Mouse (Mus musculus): ENCODE data around the gene Ift22. TPM values are rescaled to one million over a fixed set of nuclear protein-coding genes. Genes with fewer than 3 reads are reported as not detected.
"Not testable (repeated sequence)": the region's sequence is repeated elsewhere in the genome, so short reads cannot be mapped to it uniquely, and the experiment has no call there.

Ift22 gene
- total RNA-seq, 2 experiments from 2014 or later = 1.5 to 12.1 TPM

DNA sequence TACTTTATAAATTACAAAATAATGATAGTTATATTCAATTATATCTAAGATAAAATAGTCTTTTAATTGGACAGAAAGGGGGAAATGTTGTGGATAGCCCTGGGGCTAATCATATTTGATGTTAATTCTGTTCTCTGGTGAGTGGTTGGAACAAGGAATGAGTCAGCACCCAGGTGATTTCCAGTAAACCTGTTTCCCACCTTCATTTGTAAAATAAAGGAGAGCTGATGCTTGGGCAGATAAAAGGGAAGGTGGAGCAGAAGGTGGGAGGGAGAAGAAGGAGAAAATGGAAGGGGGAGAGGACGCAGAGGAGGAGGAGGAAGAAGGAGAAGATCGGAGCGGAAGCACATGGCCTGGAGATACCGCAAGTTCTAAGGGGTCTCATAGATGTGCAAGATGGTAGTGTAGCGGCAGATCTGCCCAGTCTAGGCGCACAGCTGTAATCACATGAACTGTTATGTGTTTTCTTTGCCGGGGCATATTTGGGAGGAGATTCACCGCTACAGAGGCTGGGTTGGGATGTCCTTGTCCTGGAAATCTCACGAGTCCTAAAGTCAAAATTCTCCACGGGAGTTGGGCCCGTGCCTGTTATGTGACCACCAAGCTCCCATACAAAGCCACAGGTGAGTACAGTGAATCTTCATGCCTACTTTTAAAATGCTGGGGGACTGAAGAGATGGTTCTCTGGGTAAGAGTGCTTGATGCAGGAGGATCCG is 33.1 kb downstream of the Ift22 start:
- no peak for ATAC-seq (replicated peaks; ENCODE audit: low FRiP score, low TSS enrichment, poor library complexity, severe bottlenecking)

DNA sequence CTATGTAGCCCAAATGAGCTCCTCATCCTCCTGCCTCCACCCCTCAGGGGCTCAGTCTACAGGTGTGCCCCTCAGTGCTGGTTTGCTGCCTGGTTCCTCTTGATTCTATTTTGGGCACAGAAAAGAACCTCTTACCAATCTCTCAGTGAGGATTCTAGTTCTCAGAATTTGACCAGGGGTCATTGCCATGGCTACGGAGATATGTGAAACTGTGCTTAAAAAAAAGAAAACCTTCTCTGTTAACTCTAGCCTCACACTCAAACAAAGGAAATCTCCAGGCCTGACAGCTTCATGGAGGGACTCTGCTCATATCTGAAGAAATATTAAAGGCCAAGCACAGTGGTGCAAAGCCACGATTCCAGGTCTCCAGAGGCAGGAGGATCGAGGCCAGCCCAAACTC is 34.8 kb downstream of the Ift22 start:
- no peak for ATAC-seq (replicated peaks; ENCODE audit: low FRiP score, low TSS enrichment, poor library complexity, severe bottlenecking)

DNA sequence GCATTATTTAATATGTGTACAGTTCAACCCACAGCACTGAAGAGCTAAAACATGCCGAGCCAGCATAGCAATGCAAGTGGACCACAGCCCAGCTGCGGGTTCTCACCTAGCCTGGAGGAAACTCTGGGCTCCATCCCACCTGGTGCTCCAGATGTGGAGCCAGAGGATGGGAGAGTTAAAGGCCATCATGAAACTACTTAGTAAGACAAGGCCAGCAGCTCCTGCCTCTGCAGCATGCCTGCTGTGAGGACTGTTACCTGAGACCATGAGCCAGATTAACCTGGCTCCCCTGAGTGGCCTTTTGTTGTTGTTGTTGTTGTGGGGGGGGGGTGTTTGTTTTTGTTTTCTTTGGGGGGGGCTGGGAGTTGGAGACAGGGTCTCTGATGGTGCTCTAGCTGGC is 35.4 kb downstream of the Ift22 start:
- ATAC-seq (replicated peaks; ENCODE audit: low FRiP score, low TSS enrichment, poor library complexity, severe bottlenecking) = no peak

DNA sequence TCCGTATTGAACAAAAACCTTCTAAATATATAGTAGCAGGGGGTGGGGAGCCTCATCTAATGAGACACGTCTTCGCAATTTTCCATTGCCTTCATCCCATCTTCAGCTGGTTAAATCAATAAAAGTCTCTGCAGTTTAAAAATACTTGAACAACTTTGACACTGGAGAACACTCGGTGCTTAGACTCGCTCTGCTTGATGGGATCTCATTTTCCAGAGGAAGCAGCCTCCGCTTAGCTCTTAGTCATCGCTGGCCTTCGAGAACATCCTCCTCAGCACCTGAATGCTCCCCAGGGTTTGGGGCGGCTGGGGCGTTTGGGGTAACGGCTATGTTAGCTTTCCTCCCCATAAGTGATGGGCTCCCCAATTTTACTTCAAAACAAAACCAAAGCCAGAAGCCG is 37.1 kb downstream of the Ift22 start:
- ATAC-seq (replicated peaks; ENCODE audit: low FRiP score, low TSS enrichment, poor library complexity, severe bottlenecking) = no peak

DNA sequence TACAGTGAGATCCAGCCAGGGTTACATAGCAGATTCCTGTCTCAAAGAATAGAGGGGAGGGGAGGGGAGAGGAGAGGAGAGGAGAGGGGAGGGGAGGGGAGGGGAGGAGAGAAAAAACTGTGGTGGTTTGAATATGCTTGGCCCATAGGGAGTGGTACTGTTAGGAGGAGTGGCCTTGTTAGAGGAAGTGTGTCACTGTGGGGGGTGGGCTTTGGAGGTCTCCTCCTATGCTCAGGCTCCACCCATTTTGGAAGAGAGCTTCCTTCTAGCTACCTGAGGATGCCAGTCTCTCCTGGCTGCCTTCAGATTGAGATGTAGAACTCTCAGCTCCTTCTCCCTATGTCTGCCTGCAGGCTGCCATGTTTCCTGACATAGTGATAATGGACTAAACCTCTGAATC is 39.9 kb downstream of the Ift22 start:
- no peak for ATAC-seq (replicated peaks; ENCODE audit: low FRiP score, low TSS enrichment, poor library complexity, severe bottlenecking)

DNA sequence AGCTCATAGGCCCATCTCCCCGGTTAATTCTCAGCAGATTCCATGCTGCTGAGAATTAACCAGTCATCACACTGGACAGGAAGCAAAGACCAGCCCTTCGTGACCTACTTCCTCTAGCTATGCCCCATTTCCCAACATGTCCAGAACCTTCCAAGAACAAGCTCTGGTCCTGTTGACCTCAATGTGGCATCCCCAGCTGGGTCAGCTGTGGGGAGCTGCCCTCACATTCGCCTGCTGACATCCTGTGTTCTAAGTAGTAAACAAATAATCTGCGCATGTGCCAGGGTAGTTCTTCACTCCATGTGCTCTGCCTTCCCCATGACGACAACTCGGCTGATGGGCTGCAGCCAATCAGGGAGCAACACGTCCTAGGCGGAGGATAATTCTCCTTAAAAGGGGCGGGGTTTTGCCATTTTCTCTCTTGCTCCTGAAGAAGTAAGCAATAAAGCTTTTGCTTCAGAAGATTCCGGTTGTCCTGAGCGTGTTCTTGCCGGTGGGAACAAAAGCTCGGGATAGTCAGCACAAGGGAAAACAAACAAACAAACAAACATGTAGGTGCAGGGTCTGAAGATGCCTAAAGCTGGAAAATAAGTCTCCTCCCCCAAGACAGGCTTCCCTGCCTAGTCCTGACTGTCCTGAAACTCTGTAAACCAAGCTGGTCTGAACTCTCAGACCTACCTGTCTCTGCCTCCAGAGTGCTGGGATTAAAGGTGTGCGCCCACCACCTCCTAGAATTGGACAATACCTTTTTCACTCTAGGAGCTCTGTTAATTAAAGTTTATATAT is 41.8 kb downstream of the Ift22 start:
- not testable (repeated sequence) for ATAC-seq (replicated peaks; ENCODE audit: low FRiP score, low TSS enrichment, poor library complexity, severe bottlenecking)

DNA sequence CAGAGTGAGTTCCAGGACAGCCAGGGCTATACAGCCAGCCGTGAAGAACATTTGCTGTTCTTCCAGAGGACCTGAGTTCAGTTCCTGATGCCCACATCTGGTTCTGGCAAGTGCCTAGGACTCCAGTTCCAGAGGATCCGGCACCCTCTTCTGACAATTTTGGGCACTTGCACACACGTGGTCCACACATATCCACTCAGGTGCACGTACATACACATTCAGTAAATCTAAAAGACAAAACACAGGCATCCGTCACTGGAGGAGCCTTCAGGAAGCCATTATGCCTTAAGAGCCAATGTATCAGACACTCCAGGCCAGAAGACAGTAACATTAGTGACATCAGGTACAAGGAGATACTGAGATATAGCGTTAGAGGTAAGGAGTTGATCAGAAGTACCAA is 42.6 kb downstream of the Ift22 start:
- no peak for ATAC-seq (replicated peaks; ENCODE audit: low FRiP score, low TSS enrichment, poor library complexity, severe bottlenecking)

DNA sequence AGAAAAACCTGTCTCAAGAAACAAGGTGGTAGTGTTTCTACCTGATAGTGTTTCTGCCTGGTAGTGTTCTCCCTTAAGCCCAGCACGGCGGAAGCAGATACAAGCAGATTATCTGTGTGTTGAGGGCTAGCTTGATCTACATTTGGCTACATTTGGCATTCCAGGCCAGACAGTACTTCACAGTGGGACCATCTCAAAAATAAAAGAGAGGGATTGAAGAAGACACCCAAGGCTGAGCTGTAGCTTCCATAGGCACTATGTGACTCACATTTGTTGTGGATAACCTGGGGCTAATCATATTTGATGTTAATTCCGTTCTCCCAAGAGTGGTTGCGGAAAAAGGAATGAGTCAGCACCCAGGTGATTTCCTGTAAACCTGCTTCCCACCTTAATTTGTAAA is 44.2 kb downstream of the Ift22 start:
- ATAC-seq (replicated peaks; ENCODE audit: low FRiP score, low TSS enrichment, poor library complexity, severe bottlenecking) = no peak

DNA sequence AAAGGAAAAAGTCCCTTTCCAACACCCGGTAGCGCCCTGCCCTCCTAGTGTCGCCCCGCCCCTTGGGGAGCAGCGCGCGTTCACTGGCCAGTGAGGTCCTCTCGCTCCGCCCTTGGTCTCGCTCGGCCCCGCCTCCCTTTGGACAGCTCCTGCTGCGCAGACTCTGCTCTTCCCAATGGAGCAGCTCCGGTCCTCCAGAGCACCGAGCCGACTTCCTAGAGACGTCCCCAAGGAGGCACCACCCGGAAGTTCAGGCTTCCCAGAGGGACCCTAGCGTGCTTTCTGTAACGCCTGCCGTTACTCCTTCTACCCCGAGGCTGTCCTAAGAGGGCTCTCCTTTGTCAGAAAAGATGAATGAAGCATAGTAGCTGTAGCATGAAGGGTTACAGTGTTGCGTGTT is 45.1 kb downstream of the Ift22 start, which contains the start of gene Fis1:
Fis1 (plus strand) TSS at position 261 of the 400 bp plus-strand sequence.
- ATAC-seq (replicated peaks; ENCODE audit: low FRiP score, low TSS enrichment, poor library complexity, severe bottlenecking) = peak; percentile 99

DNA sequence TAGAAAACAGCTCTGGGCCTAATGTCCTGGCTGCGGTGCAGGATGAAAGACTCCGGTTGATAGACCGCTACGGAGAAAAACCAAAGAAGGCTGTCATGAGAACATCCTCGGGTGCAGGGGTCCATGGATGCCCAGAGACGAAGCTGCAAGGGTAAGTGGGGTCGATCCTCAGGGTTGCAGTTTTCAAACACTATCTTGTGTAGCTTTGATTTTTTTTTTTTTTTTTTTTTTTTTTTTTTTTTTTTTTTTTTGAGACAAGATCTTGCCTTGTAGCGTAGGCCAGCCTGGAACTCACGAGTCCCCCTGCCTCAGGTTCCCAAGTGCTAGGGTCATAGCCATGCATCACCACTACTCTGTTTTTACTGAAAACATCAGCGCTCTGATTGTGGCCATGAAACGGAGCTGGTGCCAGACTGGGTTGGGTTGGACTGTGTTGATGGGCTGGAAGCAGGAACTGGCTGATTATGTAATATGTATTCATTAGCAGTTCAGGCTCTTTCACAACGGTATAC is 45.5 kb downstream of the Ift22 start:
- no peak for ATAC-seq (replicated peaks; ENCODE audit: low FRiP score, low TSS enrichment, poor library complexity, severe bottlenecking)

DNA sequence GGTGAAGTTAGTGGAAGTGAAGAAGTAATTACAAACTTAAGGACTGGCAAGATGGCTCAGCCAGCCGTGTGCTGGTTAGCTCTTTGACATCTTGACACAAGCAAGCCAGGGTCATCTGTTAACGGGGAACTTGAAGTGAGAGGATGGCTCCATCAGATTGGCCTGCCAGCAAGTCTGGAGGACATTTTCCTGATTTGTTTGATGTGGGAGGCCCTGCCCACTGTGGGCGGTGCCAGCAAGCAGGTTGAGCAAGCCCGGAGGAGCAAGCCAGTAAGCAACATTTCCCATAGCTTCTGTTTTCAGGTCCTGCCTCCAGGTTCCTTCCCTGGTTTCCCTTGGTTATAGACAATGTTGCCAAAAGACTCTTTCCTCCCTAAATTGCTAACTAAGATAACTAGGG is 47.7 kb downstream of the Ift22 start:
- ATAC-seq (replicated peaks; ENCODE audit: low FRiP score, low TSS enrichment, poor library complexity, severe bottlenecking) = no peak

DNA sequence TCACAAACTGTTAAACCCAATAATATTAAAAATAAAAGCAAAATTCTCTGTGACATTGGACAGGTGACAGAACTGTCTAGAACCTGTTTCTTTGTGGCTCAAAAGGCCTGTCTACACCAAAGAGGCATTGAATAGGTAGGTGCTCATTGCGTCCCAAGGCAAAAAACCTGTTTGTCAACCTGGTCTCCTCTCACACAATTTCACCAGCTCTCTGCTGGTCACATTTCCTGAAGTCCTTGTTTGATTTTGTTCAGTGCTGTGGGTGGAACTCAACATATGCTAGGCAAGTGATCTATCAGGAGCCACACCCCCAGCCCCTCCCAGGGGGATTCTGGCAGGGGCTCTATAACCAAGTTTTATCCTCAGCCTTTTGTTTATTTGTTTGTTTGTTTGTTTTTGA is 49.3 kb downstream of the Ift22 start:
- ATAC-seq (replicated peaks; ENCODE audit: low FRiP score, low TSS enrichment, poor library complexity, severe bottlenecking) = no peak

DNA sequence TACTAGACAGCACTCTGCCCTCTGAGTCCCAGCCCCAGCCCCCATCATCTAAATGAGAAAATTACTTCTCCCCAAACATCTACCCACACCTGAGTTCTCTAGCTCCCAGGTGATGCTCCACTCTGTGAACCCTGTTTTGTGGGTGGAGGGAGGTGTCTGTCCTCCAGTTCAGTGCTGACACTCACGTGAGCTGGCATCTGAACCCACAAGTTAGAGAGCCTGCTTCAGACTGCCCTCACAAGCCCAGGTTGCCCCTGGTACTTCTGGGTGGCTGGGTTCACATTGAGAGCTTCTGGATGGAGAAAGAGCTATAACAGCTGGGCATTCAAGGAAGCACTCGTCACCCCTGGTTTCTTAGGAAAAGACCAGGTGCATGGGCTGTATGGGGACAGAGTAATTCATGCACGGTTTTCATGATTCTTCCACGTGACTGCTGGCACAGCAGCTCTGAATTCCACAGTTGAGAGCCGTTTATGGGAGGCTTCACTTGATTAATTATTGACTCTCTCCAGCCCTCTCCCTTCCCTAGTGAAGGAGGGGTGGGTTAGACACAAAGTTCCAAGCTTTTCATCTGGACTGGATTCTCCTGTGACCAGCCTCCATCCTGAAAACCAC is 51.1 kb downstream of the Ift22 start:
- no peak for ATAC-seq (replicated peaks; ENCODE audit: low FRiP score, low TSS enrichment, poor library complexity, severe bottlenecking)

DNA sequence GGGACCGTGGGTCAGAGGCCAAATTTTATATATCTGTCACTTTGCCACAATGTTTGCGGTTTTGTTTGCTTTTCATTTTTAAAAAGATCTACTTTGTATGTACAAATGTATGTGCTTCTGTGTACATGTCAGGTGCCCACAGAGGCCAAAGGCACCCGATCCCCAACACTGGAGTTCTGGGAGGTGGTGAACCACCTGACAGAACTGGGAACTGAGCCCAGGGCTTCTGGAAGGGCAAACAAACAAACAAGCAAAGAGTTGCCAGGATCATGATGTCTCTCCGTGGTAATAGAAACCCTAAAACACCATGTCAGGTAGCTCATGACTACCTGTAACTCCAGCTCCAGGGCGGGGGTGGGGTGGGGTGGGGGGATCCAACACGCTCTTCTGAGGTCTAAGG is 52.1 kb downstream of the Ift22 start:
- no peak for ATAC-seq (replicated peaks; ENCODE audit: low FRiP score, low TSS enrichment, poor library complexity, severe bottlenecking)

DNA sequence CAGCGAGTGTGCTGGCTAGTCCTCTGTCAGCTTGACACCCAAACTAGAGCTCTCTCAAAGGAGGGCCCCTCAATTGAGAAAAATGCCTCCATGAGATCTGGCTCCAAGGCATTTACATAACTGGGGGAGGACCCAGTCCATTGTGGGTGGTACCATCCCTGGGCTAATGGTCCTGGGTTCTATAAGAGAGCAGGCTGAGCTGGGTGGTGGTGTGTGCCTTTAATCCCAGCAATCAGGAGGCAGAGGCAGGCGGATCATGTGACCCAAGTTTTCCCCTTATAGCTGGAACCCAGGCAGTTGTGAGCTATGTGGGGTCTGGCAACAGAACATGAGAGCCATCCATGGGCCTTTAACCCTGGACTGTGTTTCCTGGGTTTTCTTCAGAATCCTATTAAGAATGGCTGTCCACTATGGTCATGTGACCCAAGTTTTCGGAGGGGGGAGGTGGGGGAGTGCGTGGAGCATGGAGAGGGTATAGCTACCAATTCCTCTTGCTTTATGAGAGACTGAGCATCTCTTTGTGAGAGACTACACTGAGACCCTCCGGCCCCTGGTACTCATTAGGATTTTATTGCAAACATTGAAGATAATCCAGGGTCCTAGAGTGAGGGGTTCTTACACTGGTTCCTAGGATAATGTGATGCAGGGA is 53.5 kb downstream of the Ift22 start:
- ATAC-seq (replicated peaks; ENCODE audit: low FRiP score, low TSS enrichment, poor library complexity, severe bottlenecking) = no peak

DNA sequence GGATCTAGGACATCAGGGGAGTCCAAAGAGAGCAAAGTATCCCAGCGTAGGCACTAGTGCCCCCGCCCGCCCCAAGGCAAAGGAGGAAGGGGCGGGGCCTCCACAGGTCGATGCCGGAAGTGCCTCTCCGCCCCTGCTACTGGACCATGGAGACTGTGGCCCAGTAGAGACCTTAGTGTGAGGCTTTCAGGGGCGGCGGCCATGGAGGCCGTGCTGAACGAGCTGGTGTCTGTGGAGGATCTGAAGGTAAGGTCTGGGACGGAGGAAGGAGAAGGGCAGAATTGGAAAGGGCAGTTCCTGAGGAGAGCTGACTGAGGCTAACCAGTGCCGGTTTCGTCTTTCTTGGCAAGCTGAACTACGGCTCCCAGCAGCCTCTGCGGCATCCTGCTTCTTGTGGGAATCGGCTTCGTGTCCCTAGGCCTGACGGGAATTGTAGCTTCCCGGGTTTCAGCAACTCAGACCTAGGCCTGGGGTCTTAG is 54.1 kb downstream of the Ift22 start:
- ATAC-seq (replicated peaks; ENCODE audit: low FRiP score, low TSS enrichment, poor library complexity, severe bottlenecking) = peak; percentile 91

DNA sequence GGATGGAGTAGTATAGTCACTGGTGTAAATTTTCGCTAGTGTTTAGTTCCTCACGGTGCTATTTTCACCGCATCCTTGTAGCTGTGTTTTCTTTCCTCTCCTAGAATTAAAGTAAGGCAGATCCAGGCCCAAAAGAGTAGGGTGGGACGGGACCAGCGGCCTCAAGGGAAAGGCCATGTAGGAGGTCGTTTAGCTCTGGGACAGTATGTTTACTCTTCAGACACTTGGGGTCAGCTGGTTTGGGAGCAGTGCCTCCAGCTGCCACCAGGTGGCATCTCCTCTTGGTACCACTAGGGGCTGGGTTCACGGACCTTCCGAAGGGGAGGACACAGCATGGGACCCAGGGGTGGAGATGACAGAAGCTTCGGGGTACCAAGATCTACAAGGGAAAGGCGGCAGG is 54.6 kb downstream of the Ift22 start:
- peak; percentile 71 for ATAC-seq (replicated peaks; ENCODE audit: low FRiP score, low TSS enrichment, poor library complexity, severe bottlenecking)

DNA sequence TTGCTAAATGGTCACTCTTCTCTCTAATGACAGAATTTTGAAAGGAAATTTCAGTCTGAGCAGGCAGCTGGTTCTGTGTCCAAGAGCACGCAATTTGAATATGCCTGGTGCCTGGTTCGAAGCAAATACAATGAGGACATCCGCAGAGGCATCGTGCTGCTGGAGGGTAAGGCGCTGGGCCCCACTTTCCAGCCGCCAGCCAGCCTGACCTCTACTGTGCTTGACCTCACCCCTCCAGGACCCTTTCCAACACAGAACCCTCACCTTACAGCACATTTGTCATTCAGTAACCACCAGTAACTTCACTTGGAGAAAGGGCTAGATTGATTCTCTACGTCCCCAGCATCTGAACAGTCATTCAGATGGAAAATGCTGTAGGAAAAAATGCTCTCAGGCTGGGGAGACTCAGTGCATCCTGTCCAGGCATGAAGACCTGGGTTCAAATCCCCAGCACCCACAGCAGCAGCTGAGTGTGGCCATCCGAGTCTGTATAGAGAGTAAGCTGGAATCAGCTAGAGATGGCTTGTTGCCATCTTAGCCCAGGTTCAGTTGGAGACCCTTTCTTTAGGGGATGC is 55.1 kb downstream of the Ift22 start:
- ATAC-seq (replicated peaks; ENCODE audit: low FRiP score, low TSS enrichment, poor library complexity, severe bottlenecking) = no peak
